Mouse (Mus musculus) urinary bladder, adult 2 months (tissue): Measurements from ENCODE around the gene Ppl. TPM values are rescaled to one million over a fixed set of nuclear protein-coding genes. Genes with fewer than 3 reads are reported as not detected.

Experiments
- polyA plus RNA-seq: library from polyadenylated mRNA; depleted of rRNA; stranded (reverse); fragments of >200 nt; gene quantifications from 2 replicates; pipeline ENCODE4 v1.2.3, GENCODE M21; 2012; rRNA removed

Ppl gene
- polyA plus RNA-seq, 1 experiment, result 22.7 TPM

Other genes starting within 250 kb of the Ppl start
- 84.0 and 91.8 TPM in 2 replicates for gene Mgrn1, start 246.2 kb downstream of the Ppl start, polyA plus RNA-seq
- 59.9 and 64.6 TPM in 2 replicates for gene Nudt16l1, start 193.7 kb downstream of the Ppl start, polyA plus RNA-seq
- 56.9 and 77.5 TPM in 2 replicates for gene Anks3, start 168.2 kb downstream of the Ppl start, polyA plus RNA-seq
- gene Sept12, start 134.6 kb downstream of the Ppl start, polyA plus RNA-seq, result 0.19 and 0.21 TPM in 2 replicates
- gene Smim22, start 125.1 kb downstream of the Ppl start, polyA plus RNA-seq, result 72.4 and 92.6 TPM in 2 replicates
- gene Rogdi, start 118.9 kb downstream of the Ppl start, polyA plus RNA-seq, result 59.9 and 64.7 TPM in 2 replicates
- gene Glyr1, start 82.6 kb downstream of the Ppl start, polyA plus RNA-seq, result 79.8 and 84.7 TPM in 2 replicates
- 32.5 and 33.1 TPM in 2 replicates for gene Ubn1, start 82.4 kb downstream of the Ppl start, polyA plus RNA-seq
- 0.13 and 0.18 TPM in 2 replicates for gene Sec14l5, start 14.7 kb upstream of the Ppl start, polyA plus RNA-seq
- 32.7 and 37.1 TPM in 2 replicates for gene Nagpa, start 71.6 kb upstream of the Ppl start, polyA plus RNA-seq
- gene AU021092, start 89.9 kb upstream of the Ppl start, polyA plus RNA-seq, result 9.0 and 10.5 TPM in 2 replicates
- gene Alg1, start 101.2 kb upstream of the Ppl start, polyA plus RNA-seq, result 46.0 and 52.5 TPM in 2 replicates
- 34.0 and 41.0 TPM in 2 replicates for gene Eef2kmt, start 123.6 kb upstream of the Ppl start, polyA plus RNA-seq